Mouse (Mus musculus) bone marrow, adult 2 months (tissue): ENCODE data around the gene Dclk2.

Experiments
- CTCF ChIP-seq: fragments of 200-500 bp; IDR thresholded peaks from 2 replicates; pipeline ENCODE4 v1.5.1; 2011; ENCODE audit warnings: low read length, control low read depth; ENCODE audit not compliant: control insufficient read depth, insufficient read depth
- POLR2A ChIP-seq: fragments of 200-500 bp; IDR thresholded peaks from 2 replicates; pipeline ENCODE4 v1.6.1; 2011; ENCODE audit warnings: low read depth, mild to moderate bottlenecking, control low read depth, low read length, borderline replicate concordance; ENCODE audit not compliant: control insufficient read depth

GRCm38 (mm10) chr3:86870411-86870810, 50.2 kb downstream of the Dclk2 start:
- TF ChIP-seq POLR2A (no peak), CTCF (no peak)
